Mouse (Mus musculus) gastrocnemius, adult 8-10 months (tissue): ENCODE measurements at regions not wholly inside any gene's neighbourhood (a gene's known extent, or its start where the extent isn't known, plus 50 kb on each side); places are given as distances from the start of the nearest gene placed in this dataset.

ENCODE experiments used
- DNase-seq, 2 experiments: peaks; one replicate each; pipeline ENCODE4 v3.0.0; 2022; ENCODE audit warnings: low spot score in 2 of 2

DNA sequence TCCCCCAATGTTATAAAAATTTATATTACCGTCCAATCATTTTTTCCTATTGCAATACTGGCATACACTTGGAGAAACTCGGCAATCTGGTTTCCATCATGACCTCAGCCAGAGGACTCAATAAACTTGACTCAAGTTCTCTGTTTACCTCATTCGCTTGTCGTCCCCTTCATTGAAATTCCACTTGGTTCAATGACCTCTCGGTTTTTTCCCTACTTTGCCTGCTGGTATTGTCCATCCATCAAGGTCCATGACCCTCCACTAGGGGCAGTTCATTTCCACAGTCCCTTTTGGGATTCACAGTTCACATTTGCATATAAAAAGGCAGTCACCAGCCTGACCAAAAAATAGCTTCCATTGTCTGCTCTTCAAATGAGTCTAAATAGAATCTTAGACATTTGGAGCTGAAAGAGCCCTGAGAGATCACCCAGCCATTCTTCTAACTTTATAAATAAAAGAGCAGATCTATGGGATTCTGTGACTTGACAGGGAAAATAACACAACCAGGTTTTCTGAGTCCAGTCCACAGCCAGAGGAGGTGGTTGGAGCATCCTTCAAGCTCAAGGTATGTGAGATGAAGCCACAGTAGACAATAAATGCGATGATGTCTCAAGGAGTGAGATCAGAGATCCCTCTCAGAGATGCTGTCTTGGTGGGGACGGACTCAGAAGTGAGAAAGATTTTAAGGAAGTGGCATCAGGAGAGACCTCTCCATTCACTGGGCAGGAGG lies 347.4 kb upstream of the Jarid2 start:
- DNase-seq = no peak

DNA sequence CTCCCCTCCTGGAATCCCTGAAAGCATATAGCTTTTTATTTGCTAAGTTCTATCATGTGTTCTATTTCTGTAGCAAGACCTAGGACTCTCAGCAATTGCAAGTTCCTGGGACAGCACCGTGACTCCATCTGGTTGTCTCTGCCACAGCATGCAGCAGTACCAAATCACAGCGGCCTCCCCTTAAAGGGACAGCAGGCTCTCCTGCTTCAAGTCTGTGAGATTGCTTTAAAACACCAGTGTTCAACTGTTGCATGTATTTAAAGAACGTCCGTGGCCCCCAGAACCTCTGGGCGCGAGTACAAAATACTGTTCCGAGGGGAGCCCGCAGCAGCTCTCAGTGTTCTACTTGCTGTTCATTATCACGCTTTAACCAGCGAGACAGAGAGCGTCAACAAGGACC lies 346.0 kb upstream of the Jarid2 start:
- DNase-seq = no peak

DNA sequence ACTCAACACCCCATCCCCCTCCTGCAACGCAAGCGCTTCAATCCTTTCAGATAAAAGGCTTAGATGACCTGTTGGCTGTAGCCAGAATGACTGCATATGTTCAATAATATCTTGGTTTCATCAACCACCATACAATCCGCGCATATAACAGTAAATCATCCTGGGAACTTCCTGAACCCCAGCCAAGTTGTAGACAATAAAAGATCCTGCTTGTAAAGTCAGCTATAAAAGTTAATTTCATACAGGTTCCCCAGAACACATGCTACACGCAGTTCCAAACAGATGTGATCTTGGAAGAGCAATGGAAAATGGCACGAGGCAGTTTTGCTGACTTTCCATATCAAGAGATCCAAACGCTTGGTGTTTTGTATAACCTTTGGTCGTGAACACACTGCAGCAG lies 342.5 kb upstream of the Jarid2 start:
- DNase-seq = no peak

DNA sequence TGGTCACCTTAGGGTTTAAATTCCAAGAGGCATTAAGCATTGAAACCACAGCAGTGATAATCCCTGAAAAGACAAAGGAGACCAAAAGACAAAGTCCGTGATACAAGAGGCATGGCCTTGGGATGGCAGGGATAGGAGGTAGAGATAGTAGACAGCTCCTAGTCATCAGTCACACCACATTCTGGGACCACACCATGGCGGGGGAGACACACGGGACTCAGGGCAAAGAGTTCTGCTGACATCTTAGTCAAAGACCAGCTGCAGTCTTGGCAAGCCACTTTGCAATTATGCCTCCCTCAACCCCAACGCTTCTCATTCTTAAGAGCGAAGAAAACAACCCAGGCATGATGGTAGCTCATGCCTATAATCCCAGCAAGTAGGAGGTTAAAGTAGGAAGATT lies 339.6 kb upstream of the Jarid2 start:
- no peak for DNase-seq

DNA sequence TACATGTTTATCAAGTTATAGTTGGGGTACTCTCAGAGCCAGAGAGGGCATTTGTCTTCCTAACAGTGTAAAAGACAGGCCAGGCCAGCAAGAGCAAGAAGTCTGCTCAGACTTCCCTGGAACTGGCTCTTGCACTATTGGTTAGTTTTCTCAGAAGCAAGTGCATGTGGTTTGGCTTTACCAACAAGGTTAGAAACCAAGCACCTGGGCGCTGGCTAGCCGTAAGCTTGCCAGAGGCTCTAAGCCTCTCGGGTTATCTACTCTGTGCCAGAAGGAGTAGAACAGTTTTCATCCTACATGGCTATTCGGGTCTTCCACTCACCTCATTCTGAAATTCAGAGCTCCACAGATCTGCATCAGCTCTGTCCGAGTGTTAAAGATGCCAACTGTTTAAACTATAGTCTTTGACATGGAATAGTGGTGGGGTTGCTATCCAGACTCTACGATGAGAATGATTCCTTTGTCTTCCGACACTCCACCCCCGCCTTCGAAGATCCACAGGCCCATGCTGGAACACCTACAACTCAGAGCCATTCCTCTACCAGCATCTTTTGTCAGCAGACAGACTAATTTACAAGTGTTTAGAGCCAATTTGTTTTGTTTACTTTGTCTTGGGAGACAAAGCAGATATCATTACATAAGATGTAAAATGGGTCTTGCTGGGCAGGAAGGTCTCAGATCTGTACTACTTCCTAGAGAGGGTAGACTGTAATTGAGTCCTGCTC lies 338.4 kb upstream of the Jarid2 start:
- peak in 1 of 2 experiments; percentile 51 for DNase-seq

DNA sequence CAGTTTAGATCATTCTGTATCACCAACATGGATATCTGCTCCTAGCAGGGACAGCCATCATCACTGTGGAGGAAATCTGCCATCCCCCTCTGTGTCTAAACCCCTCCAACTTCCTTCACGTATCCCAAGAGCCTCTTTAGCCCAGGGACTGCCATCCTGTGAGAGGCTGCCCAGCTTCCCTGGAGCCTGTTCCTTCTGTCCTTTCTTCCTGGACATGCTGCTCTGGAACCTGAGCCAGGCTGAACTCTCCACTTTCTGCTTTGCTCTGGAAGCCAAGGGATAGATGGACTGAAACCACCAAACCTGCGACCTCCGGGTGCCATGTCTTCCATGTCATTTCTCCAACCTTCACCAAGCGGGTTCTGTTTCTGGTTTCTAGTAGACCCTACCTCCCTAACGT lies 335.3 kb upstream of the Jarid2 start:
- DNase-seq = no peak

DNA sequence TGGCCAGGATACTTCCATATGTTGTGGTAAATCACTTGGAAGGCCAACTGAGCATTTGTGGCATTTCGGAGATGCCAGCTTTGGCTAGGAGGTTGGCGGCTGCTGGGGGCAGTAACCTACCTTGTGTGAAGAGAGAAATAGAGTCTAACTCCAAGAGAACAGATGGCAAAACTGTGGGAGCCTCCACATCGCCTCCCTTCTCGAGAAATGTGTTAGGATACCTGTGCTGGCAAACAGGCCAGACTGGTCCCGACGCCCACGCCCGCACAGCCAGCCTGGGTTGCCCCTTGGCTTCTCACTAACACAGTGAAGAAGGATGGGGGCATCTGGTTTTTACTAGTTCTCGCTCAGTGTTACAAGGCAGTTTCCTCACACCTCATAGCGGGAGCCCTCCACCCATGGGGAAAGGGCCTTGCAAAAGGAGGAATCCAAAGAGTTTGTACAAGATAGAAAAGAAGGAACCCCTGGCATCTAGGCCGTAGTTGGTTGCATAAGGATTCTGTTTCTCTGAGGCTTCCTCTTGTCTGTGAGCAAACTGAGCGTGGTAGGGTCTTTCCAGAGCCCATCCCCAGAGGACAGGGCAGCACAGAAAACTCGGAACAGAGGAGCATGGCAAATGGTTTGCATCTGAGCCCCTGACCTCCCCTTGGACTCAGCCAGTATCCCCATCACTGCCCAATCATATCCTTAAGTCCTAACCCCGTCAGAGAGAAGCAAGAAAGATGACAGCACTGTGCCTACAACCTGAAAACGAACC lies 330.5 kb upstream of the Jarid2 start:
- DNase-seq = no peak

DNA sequence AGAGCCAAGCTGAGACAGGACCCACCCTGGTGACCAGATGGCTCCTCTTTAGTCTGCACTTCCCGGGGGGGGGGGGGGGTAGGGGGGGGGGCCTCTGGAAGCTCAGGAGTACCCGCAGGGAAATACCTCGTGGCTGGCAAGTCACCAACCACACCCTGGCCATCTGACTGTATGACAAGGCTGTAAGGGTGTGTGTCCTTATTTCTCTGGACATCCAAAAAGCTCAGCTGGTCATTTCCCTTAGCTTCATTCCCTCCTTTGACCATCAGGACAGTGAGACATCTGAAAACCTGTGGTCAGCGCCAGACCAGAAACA lies 329.9 kb upstream of the Jarid2 start:
- DNase-seq = no peak

DNA sequence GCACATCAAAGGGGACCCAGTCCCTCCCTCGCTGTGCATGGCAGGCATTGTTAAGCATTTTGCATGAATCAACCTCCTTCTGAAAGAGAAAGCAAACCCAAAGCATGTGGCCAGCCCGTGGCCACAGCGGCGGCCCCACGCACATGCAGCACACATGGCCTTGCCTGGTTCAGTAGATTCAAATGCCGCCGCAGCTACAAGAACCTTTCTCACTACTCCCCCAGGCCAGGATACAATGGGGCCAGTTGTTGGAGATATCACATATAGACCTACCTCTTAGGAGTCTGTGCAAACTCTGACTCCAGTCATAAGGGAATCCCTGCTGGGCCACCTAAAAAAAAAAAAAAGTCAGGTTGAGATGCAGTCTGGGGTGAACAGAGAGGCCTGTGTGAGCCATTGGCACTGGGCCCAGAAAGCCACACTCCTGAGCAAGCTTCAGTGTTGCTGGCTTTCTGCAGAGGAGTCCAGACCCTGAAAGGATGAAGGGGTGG lies 329.4 kb upstream of the Jarid2 start:
- no peak for DNase-seq

DNA sequence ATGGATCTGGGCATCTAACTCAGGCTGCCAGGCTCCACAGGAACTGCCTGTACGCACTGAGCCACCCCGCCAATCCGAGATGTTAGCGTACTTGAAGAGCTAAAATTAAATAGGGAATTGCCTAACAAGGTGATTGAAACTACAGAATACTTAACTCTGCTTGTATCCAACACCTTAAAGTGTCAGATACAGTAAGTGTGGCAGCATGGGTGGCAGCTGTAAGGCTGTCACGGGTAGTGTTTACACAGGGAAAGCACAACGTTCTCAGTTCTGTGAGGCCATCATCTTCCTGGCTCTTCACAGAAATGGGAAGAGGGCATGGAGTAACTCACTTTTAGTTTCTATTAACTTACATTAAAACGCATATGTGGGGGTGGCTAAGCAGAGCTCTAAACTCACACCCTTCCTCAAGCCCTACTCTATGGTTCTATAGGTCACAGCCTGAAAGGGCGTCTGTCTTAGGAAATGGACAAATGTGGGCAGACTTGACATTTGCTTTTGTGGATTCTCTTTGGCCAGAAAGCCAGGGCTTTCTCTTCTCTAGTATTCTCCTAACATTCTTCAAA lies 325.2 kb upstream of the Jarid2 start:
- DNase-seq = no peak

DNA sequence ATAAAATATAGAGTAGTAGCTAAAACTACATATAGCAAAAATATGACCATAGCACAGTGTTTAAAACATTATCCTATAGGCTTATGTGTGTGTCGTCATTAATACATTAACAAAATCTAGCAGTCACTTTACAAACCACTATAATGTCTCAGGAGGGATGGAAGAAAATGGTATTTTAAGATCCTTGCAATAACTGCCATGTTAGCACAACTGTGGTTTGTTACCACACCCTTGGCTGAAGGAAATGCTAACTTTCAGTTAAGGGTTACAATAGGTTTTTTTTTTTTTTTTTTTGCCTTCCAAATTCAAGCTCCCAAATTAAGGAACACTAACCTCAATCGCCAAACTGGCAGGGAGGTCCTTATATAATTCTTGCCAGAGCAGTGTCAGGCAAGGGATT lies 322.0 kb upstream of the Jarid2 start:
- no peak for DNase-seq

DNA sequence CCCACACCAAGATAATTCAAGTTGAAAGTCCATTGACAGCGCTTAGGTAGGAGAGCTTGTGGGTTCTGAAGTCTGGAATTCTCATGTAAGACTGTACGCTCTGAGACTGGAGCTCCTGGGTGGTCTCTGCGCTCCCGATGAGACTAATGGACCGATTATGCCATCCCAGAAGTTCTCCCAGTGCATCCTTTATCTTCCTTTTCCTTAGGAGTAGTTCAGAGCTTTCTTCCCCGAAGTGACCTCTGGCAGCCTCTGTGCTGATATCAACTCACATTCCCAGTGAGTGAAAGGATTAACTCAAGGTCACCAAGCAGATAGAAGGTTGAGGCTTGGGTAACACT lies 320.7 kb upstream of the Jarid2 start:
- no peak for DNase-seq

DNA sequence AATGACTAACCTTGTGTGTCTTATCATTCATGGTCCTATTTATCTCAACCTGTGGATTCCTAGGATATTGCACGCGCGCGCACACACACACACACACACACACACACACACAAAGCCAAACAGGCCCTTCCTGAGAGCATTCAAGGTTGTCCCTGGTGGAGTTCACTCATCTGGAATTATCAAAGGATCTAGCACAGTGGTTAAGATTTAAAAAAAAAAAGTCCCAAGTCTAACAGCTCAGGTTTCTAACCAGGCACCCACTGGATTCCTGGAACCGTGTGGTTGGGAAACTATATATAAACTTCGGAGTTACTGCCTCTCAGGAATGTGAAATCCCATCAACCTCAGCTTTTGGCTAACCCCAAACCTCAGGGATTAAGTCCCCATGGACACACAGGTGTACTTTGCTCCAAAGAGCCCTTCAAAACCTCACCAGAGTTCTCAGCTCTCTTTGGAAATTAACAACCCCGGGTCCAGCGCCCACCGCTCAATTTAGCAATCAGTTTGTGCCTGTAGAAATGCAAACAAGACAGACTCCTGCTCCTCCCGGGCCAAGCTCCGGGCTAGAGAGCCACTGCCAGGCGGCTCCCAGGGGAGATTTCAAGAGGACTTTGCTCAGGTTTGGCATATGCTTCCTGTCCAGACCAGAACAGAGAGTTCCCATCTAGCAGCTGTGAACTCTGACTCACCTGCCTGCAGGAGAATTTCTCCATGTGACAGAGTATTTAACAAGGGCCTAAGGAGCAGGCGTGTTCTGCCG lies 320.1 kb upstream of the Jarid2 start:
- peak; percentile 73 to 78 for DNase-seq

DNA sequence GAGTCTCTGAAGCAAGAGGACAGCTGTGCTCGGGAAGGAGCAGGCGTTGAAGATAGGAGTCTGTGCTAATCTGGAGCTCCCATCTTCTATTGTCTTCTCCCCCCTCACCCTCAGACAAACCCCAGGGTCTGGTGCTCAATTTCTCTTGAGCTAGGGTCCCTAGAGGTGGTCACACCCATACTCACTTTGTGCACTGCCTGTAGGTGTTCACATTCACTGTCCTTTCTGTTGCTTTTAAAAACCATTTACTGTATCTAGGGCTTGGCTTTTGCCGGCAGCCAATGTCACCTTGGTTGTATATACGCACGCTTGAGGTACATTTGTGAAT lies 319.6 kb upstream of the Jarid2 start:
- DNase-seq = no peak

DNA sequence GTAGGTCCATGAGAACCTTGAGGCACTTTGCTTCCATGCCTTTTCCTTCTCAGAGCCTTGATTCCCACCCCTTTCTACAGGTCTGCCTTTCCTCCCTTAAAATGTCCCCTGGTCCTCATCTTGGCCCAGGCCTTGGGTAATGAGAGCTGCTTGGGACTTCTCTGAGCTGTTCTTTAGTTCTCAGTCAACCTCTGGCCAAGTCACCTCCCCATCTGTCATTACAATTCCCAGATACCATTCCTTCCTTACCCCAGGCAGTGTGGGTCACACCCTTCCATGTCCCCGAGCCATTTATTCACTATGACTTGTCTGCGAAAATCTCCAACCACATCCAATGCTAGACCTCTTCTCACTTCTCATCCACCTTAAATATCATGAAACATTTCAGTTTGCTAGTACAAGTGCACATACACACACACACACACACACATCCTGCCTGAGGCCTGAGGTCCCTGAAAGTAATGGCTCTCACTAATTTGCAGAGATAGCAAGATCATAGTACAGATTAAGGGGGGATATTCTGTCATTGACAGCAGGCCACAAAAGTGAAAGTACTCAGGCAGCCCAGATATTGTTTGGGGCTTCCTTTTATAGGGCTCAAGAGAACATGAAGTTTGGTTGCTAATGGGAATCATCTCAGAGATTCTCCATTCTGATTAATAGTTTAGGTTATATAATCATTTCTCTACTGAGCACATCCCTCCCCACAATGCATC lies 317.3 kb upstream of the Jarid2 start:
- DNase-seq = no peak

DNA sequence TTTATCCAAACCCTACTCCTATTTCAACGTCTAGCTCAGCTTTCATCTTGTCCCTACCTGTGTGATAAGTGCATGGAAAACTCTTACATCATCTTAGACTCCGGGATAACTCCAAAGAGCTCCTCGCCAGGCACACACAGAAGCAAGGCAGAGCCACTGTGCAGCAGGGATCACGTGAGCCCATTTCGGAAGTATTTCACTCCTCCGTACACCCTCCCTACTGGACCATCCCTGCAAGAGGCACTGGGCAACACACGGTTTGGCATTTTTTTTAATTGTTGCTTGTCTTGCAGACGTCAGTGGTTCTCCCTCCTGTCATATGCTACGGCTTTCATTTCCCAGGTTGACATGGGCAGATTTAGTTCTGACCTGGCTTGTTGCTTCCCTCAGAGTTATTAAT lies 316.0 kb upstream of the Jarid2 start:
- no peak for DNase-seq

DNA sequence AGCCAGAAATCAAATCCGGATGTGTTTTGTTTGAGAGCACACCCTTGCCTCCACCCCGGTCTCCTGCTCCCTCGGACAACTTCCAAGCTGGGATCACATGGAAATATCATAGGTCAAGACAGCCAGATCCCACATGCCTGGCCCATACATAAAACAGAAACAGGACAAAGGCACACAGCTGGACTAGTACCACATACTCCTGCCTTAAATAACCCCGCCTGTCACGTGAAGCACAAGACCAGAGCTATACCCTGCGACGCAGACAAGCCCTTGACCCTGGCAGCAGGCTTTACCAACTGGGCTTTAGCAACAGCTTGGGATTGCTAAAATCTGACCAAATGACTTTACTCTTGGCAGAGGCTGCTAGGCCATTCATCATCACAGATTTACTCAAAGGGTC lies 313.3 kb upstream of the Jarid2 start:
- DNase-seq = no peak

DNA sequence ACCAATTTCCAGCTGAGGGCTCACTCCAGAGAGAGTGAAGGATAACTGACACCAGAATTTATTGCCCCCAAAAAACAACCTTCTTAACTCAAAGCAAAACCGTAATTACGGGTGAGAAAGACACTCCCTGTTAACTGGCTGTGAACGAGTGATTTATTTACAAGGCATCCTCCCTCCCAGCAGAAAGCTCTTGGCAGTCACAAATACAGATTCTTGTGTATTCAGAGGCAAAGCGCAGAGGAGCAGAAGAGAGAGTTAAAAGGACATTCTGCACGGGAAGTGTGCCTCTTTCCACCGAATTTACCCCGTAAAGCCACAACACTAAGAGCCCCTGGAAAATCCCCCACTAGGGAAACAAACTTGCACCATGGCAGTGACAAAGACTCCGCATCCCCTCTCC lies 312.3 kb upstream of the Jarid2 start:
- no peak for DNase-seq

DNA sequence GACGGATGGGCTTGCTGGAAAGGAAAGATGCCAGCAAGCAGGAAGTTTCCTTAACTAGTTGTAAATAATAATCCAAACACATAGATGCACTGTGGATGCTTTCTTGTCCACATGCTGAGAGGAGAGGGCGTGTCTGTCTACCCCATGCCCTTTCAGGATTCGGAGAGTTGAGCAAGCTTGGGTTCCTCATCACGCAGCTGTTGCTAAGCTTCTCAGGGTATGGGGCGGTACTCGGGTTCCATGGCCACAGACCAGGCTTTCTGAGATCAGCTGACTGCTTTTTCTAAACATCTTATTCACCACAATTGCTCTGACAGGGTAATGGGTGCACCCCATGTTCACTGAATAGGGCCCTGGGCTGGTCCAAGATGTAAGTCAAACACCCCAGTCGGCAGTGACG lies 310.2 kb upstream of the Jarid2 start:
- no peak for DNase-seq

DNA sequence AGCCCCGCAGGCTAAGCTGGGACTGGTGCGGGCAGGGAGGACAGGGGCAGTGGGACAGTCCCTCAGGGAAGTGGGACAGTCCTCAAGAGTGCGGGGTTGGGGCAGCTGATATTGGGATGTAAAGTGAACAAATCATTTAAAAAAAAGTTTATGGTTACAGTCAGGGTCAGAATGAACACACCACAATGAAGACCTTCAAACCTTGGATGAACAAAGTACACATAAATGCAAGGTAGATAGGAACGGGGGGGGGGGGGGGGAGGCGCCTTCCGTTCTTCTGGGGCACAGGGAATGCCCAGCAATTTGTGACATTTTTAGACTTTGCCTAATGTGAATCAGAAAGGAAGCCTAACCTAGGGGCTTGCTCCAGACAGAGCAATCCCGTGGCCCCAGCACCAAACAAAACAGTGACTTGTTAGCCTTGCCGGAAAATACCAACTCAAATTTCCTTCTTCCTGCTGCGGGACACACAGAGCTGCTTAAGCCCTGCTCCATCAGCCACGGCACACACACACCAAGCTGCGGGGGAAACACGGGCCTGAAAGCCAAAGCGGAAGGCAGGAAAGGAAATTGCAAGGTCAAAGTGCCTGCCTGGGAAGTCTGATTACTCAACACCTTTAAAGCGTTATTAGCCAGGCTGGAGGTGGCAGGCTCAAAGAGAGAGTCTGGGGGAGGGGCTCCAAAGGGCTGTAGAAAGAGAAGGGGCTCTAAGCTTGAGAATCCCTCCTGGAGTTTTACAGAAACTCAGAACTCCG lies 309.6 kb upstream of the Jarid2 start:
- DNase-seq = no peak
